10 mouse cellular contexts compared by ENCODE assay signal in genomic region chr9:52298329-52298728, GRCm38 (mm10).
DNase-seq lines count a peak whose midpoint lies in the region; ATAC-seq and TF ChIP-seq lines count a peak whose summit lies in the region.
"Had no signal": no experiment of that assay in that cellular context is flagged by ENCODE, and none has a peak within 500 bp of the region (broad histone marks: within the 10 kb centered on the region; RNA-seq: fewer than 3 reads in every experiment).

No protein-coding gene starts in this region.

- 9% methylated on average over 6 of the region's 6 CpGs for WGBS in intestine, embryonic 14.5 days
- WGBS in intestine, embryonic 16.5 days, result 9% methylated on average over 6 of the region's 6 CpGs
- WGBS in embryonic facial prominence, embryonic 10.5 days, result 12% methylated on average over 6 of the region's 6 CpGs
- 11% methylated on average over 6 of the region's 6 CpGs for WGBS in limb, embryonic 11.5 days

- H3K9ac ChIP-seq in intestine, embryonic 14.5 days (ENCODE audit: low read length), result no peak overlapping the region
- no peak overlapping the region for H3K9ac ChIP-seq in intestine, embryonic 16.5 days (ENCODE audit: low read depth, low read length)
- no peak overlapping the region for H3K9ac ChIP-seq in limb, embryonic 11.5 days (ENCODE audit: low read length)
- H3K9ac ChIP-seq: embryonic facial prominence, embryonic 13.5 days; liver, embryonic 13.5 days had no signal

- no peak overlapping the region for H3K27ac ChIP-seq in intestine, embryonic 14.5 days (ENCODE audit: low read depth)
- H3K27ac ChIP-seq in intestine, embryonic 16.5 days (ENCODE audit: low read length), result no peak overlapping the region
- no peak overlapping the region for H3K27ac ChIP-seq in embryonic facial prominence, embryonic 10.5 days (replicated peaks)
- no peak overlapping the region for H3K27ac ChIP-seq in limb, embryonic 11.5 days (replicated peaks; ENCODE audit: low read depth, low read length)
- H3K27ac ChIP-seq: embryonic facial prominence, embryonic 13.5 days; liver, embryonic 13.5 days had no signal

- ATAC-seq in intestine, embryonic 14.5 days (replicated peaks; ENCODE audit: low FRiP score, low TSS enrichment, low read depth), result 0 out of 2 replicates have a peak, but pooled peaks have one; percentile 47
- no peak for ATAC-seq in intestine, embryonic 16.5 days
- no peak for ATAC-seq in limb, embryonic 11.5 days (ENCODE audit: insufficient number of reproducible peaks, low FRiP score, low TSS enrichment, low read depth)
- no peak for ATAC-seq in monocyte, adult 5-6 weeks (replicated peaks; ENCODE audit: insufficient number of reproducible peaks, low FRiP score, low TSS enrichment, poor library complexity, severe bottlenecking)

- H3K4me3 ChIP-seq in intestine, embryonic 14.5 days (ENCODE audit: low read depth, low read length), result no peak overlapping the region
- H3K4me3 ChIP-seq in intestine, embryonic 16.5 days (ENCODE audit: low read length), result no peak overlapping the region
- H3K4me3 ChIP-seq in E14TG2a.4 (replicated peaks; ENCODE audit: low read length), result no peak overlapping the region
- H3K4me3 ChIP-seq in embryonic facial prominence, embryonic 10.5 days, result no peak overlapping the region
- H3K4me3 ChIP-seq in limb, embryonic 11.5 days (ENCODE audit: low read depth, low read length), result no peak overlapping the region
- H3K4me3 ChIP-seq: embryonic facial prominence, embryonic 13.5 days; liver, embryonic 13.5 days had no signal

- H3K4me1 ChIP-seq in intestine, embryonic 14.5 days (replicated peaks; ENCODE audit: control insufficient read depth, insufficient read depth, low read length), result no peaks in the 10 kb centered on the region
- no peaks in the 10 kb centered on the region for H3K4me1 ChIP-seq in intestine, embryonic 16.5 days (ENCODE audit: control insufficient read depth, insufficient read depth, low read length)
- H3K4me1 ChIP-seq in E14TG2a.4 (replicated peaks; ENCODE audit: low read depth, low read length), result no peaks in the 10 kb centered on the region
- H3K4me1 ChIP-seq in embryonic facial prominence, embryonic 10.5 days, result no peaks in the 10 kb centered on the region
- H3K4me1 ChIP-seq in limb, embryonic 11.5 days (ENCODE audit: control insufficient read depth, insufficient read depth, low read length), result no peaks in the 10 kb centered on the region
- H3K4me1 ChIP-seq: embryonic facial prominence, embryonic 13.5 days; liver, embryonic 13.5 days had no signal

- H3K36me3 ChIP-seq in intestine, embryonic 14.5 days (ENCODE audit: control insufficient read depth, insufficient read depth, low read length), result no peaks in the 10 kb centered on the region
- H3K36me3 ChIP-seq in intestine, embryonic 16.5 days (ENCODE audit: control insufficient read depth, insufficient read depth, low read length), result no peaks in the 10 kb centered on the region
- no peaks in the 10 kb centered on the region for H3K36me3 ChIP-seq in E14TG2a.4 (ENCODE audit: insufficient read depth, low read length)
- no peaks in the 10 kb centered on the region for H3K36me3 ChIP-seq in embryonic facial prominence, embryonic 10.5 days (replicated peaks)
- H3K36me3 ChIP-seq in limb, embryonic 11.5 days (ENCODE audit: control insufficient read depth, insufficient read depth, low read length), result no peaks in the 10 kb centered on the region
- H3K36me3 ChIP-seq: embryonic facial prominence, embryonic 13.5 days; liver, embryonic 13.5 days had no signal

- H3K9me3 ChIP-seq in intestine, embryonic 14.5 days (ENCODE audit: control insufficient read depth, low read length), result no peaks in the 10 kb centered on the region
- no peaks in the 10 kb centered on the region for H3K9me3 ChIP-seq in intestine, embryonic 16.5 days (ENCODE audit: control insufficient read depth, low read length)
- H3K9me3 ChIP-seq in E14TG2a.4 (ENCODE audit: low read length), result no peaks in the 10 kb centered on the region
- no peaks in the 10 kb centered on the region for H3K9me3 ChIP-seq in embryonic facial prominence, embryonic 10.5 days
- no peaks in the 10 kb centered on the region for H3K9me3 ChIP-seq in limb, embryonic 11.5 days (ENCODE audit: control insufficient read depth, low read length)
- H3K9me3 ChIP-seq: embryonic facial prominence, embryonic 13.5 days; liver, embryonic 13.5 days had no signal

- H3K4me2 ChIP-seq in intestine, embryonic 14.5 days (ENCODE audit: low read length), result no peak overlapping the region
- no peak overlapping the region for H3K4me2 ChIP-seq in intestine, embryonic 16.5 days (ENCODE audit: low read depth, low read length)
- H3K4me2 ChIP-seq in limb, embryonic 11.5 days (ENCODE audit: low read depth, severe bottlenecking), result no peak overlapping the region
- H3K4me2 ChIP-seq: embryonic facial prominence, embryonic 13.5 days; liver, embryonic 13.5 days had no signal

- DNase-seq in intestine, embryonic 14.5 days (ENCODE audit: low spot score), result no peak
- DNase-seq in 3134 (ENCODE audit: extremely low read depth, insufficient read length, low spot score), result peak; percentile 8
- DNase-seq in embryonic facial prominence, embryonic 10.5 days (ENCODE audit: low spot score), result peak; percentile 31
- DNase-seq in limb, embryonic 11.5 days (ENCODE audit: low spot score), result peak; percentile 48
- no peak for DNase-seq in urinary bladder, postnatal 4 days (ENCODE audit: low spot score in 2 of 2)
- DNase-seq: liver, embryonic 13.5 days had no signal

- TF ChIP-seq CTCF in E14TG2a.4 (conservative IDR thresholded peaks at IDR 0.05; ENCODE audit: low read length), result peak; percentile 27; the same call in 1 of the 2 replicates

- H3K27me3 ChIP-seq in intestine, embryonic 14.5 days (replicated peaks; ENCODE audit: control insufficient read depth, insufficient read depth, low read length), result no peaks in the 10 kb centered on the region
- no peaks in the 10 kb centered on the region for H3K27me3 ChIP-seq in intestine, embryonic 16.5 days (replicated peaks; ENCODE audit: control insufficient read depth, insufficient read depth, low read length)
- 0 out of 2 replicates have a peak, but pooled peaks cover 3% of the 10 kb centered on the region for H3K27me3 ChIP-seq in E14TG2a.4 (ENCODE audit: insufficient read depth, low read length)
- no peaks in the 10 kb centered on the region for H3K27me3 ChIP-seq in embryonic facial prominence, embryonic 10.5 days (replicated peaks; ENCODE audit: low read depth, poor library complexity, severe bottlenecking)
- no peaks in the 10 kb centered on the region for H3K27me3 ChIP-seq in limb, embryonic 11.5 days (ENCODE audit: control insufficient read depth, insufficient read depth, low read length)
- H3K27me3 ChIP-seq: embryonic facial prominence, embryonic 13.5 days; liver, embryonic 13.5 days had no signal

Comparison
In these comparisons a context has a peak if more than half of its experiments do, and no peak if none do; other contexts are left out.
1. DNase-seq: peak in 3134 (single experiment), embryonic facial prominence, embryonic 10.5 days (single experiment) and limb, embryonic 11.5 days (single experiment); none in intestine, embryonic 14.5 days (single experiment) and urinary bladder, postnatal 4 days (0 of 2).